Mouse (Mus musculus): ENCODE measurements around the gene Gatad2a. TPM values are rescaled to one million over a fixed set of nuclear protein-coding genes. Genes with fewer than 3 reads are reported as not detected.
"Not testable (repeated sequence)": the region's sequence is repeated elsewhere in the genome, so short reads cannot be mapped to it uniquely, and the experiment has no call there.

Gene Gatad2a
- polyA plus RNA-seq, 1 experiment: 36.5 TPM

- Histone ChIP-seq H3K27ac (ENCODE audit: insufficient read depth, low read depth, low read length) (0 out of 2 replicates have a peak overlapping the region, but pooled peaks have one; percentile 21), H3K4me3 (ENCODE audit: insufficient read depth, low read length) (no peak overlapping the region), H3K4me1 (ENCODE audit: control insufficient read depth, insufficient read depth, low read length) (peaks cover 10% of the 10 kb centered on the region)
- TF ChIP-seq POLR2A (IDR thresholded peaks at IDR 0.05; ENCODE audit: borderline replicate concordance, low read depth, low read length) (no peak), CTCF (IDR thresholded peaks at IDR 0.05; ENCODE audit: low read depth, low read length) (no peak)
Observed at GRCm38 (mm10) chr8:70012763-70013162, 16.6 kb upstream of the Gatad2a start.

DNA sequence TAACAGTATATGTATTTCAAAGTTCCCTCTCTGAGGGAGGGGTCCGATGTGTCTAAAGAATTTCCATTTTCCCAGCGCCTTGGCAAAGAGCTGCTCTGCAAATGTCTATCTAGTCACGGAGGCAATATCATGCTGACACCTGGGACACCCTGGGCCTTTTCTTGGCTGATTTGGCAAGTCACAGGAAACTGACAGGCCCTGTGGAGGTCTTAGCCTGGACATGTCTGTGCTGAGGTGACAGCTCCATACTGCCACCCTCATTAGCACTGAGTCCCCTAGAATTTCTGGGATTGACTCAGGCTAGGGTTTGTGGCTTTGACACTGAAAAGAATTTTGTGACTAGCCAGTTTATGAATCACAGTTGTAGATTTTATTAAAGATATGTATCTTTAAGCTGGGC, 16.2 kb upstream of the Gatad2a start:
- Histone ChIP-seq H3K4me3 (ENCODE audit: insufficient read depth, low read length) (no peak overlapping the region), H3K4me1 (ENCODE audit: control insufficient read depth, insufficient read depth, low read length) (peaks cover 10% of the 10 kb centered on the region), H3K27ac (ENCODE audit: insufficient read depth, low read depth, low read length) (0 out of 2 replicates have a peak overlapping the region, but pooled peaks have one; percentile 21)
- TF ChIP-seq POLR2A (IDR thresholded peaks at IDR 0.05; ENCODE audit: borderline replicate concordance, low read depth, low read length): no peak
- TF ChIP-seq CTCF (IDR thresholded peaks at IDR 0.05; ENCODE audit: low read depth, low read length): no peak

DNA sequence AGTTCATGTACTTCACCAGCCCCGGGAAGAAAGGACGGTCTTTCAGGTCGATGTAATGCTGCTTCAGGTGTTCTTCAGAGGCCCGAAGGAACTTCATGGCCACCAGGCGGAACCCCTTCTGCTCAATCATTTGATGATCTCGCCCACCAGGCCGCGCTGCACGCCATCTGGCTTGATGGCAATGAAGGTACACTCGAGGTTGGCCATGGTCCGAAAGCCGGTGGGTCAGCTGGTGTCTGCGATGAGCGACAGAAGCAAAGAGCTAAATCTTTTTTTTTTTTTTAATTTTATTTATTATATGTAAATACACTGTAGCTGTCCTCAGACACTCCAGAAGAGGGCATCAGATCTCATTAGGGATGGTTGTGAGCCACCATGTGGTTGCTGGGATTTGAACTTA, 14.6 kb upstream of the Gatad2a start:
- peaks cover 10% of the 10 kb centered on the region for H3K4me1 ChIP-seq (ENCODE audit: control insufficient read depth, insufficient read depth, low read length)
- not testable (repeated sequence) for H3K4me3 ChIP-seq (ENCODE audit: insufficient read depth, low read length); H3K27ac ChIP-seq (ENCODE audit: insufficient read depth, low read depth, low read length)

DNA sequence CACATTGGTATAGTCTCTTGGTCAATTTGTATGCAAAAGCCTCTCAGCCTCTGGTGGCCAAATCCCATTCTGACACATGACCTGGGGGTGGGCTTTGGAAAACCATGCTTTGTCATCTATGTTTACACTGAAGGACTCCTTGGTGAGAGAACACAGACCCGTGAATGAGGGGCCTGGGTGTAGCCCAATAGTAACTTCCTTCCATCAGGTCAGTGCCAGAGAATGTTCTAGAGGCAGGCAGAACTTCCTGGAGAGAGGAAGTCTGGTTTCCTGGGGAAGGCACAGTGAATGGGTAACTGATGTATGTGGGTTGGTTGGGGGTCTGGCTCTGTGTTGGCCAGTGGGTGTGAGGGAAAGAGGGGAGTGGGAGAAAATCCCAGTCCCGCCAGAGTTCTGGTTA, 9.0 kb upstream of the Gatad2a start:
- no peak overlapping the region for H3K4me3 ChIP-seq (ENCODE audit: insufficient read depth, low read length)
- peaks cover 28% of the 10 kb centered on the region for H3K4me1 ChIP-seq (ENCODE audit: control insufficient read depth, insufficient read depth, low read length)
- TF ChIP-seq POLR2A (IDR thresholded peaks at IDR 0.05; ENCODE audit: borderline replicate concordance, low read depth, low read length) (no peak), CTCF (IDR thresholded peaks at IDR 0.05; ENCODE audit: low read depth, low read length) (no peak)
- no peak overlapping the region for H3K27ac ChIP-seq (ENCODE audit: insufficient read depth, low read depth, low read length)

DNA sequence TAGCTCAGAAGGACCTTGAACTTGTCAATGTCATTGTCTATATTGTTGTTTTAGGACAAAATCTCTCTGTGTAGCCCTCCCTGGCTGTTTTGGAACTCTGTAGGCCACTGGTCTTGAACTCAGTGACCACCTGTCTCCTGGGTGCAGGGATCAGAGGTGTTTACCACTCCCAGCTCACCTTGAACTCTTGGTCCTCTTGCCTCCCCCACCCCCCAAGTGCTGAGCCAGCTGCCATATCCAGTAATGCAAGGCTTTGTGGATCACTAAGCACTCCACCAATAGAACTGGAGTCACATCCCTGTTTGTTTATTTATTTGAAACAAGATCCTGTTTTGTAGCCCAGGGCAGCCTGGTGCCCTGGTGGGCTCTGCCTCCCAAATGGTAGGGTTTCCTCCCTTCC, 8.2 kb upstream of the Gatad2a start:
- H3K4me3 ChIP-seq (ENCODE audit: insufficient read depth, low read length): no peak overlapping the region
- H3K4me1 ChIP-seq (ENCODE audit: control insufficient read depth, insufficient read depth, low read length): peaks cover 28% of the 10 kb centered on the region
- no peak for TF ChIP-seq POLR2A (IDR thresholded peaks at IDR 0.05; ENCODE audit: borderline replicate concordance, low read depth, low read length)
- no peak for TF ChIP-seq CTCF (IDR thresholded peaks at IDR 0.05; ENCODE audit: low read depth, low read length)
- no peak overlapping the region for H3K27ac ChIP-seq (ENCODE audit: insufficient read depth, low read depth, low read length)

GRCm38 (mm10) chr8:70003204-70003657, 7.0 kb upstream of the Gatad2a start:
- no peak for TF ChIP-seq CTCF (IDR thresholded peaks at IDR 0.05; ENCODE audit: low read depth, low read length)
- no peak for TF ChIP-seq POLR2A (IDR thresholded peaks at IDR 0.05; ENCODE audit: borderline replicate concordance, low read depth, low read length)
- Histone ChIP-seq H3K4me1 (ENCODE audit: control insufficient read depth, insufficient read depth, low read length) (peaks cover 30% of the 10 kb centered on the region), H3K27ac (ENCODE audit: insufficient read depth, low read depth, low read length) (peak overlapping the region; percentile 47)

DNA sequence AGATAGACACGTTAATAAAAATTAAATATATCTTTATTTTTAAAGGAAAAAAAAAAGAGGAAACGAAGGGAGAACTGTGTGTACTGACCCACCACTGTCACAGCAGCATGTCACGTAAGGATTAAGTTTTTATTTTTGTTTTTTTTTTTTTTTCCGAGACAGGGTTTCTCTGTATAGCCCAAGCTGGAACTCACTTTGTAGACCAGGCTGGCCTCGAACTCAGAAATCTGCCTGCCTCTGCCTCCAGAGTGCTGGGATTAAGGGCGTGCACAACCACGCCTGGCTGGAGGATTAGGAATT, 5.7 kb upstream of the Gatad2a start:
- Histone ChIP-seq H3K27ac (ENCODE audit: insufficient read depth, low read depth, low read length) (peak overlapping the region; percentile 99), H3K4me1 (ENCODE audit: control insufficient read depth, insufficient read depth, low read length) (peaks cover 32% of the 10 kb centered on the region), H3K4me3 (ENCODE audit: insufficient read depth, low read length) (peak overlapping the region; percentile 21; the same call in 1 of the 2 replicates)

More at GRCm38 (mm10) chr8:70003204-70003657, 7.0 kb upstream of the Gatad2a start:
- no peak overlapping the region for H3K4me3 ChIP-seq (ENCODE audit: insufficient read depth, low read length)

- no peak for TF ChIP-seq CTCF (IDR thresholded peaks at IDR 0.05; ENCODE audit: low read depth, low read length)
- no peak for TF ChIP-seq POLR2A (IDR thresholded peaks at IDR 0.05; ENCODE audit: borderline replicate concordance, low read depth, low read length)
- Histone ChIP-seq H3K4me1 (ENCODE audit: control insufficient read depth, insufficient read depth, low read length) (peaks cover 32% of the 10 kb centered on the region), H3K27ac (ENCODE audit: insufficient read depth, low read depth, low read length) (peak overlapping the region; percentile 99), H3K4me3 (ENCODE audit: insufficient read depth, low read length) (peak overlapping the region; percentile 58)
Observed at GRCm38 (mm10) chr8:70001176-70001891, 5.2 kb upstream of the Gatad2a start.

DNA sequence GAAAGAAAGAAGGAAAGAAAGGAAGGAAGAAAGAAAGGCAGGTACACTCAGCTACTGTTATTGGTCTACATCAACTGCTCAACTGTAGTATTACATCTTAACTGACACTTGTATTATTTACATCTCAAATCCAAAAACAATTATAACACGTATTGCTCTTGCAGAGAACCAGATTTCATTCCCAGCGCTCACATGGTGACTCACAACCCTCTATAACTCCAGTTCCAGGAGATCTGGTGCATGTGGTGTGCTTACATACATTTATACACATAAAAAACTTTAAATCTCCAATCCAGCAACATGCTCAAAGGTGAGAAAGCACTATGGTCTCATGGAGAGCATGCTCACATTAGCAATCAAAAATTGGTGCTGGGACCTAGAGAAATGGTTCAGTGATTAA, 4.0 kb upstream of the Gatad2a start:
- no peak overlapping the region for H3K4me3 ChIP-seq (ENCODE audit: insufficient read depth, low read length)
- TF ChIP-seq POLR2A (IDR thresholded peaks at IDR 0.05; ENCODE audit: borderline replicate concordance, low read depth, low read length) (no peak), CTCF (IDR thresholded peaks at IDR 0.05; ENCODE audit: low read depth, low read length) (no peak)
- H3K27ac ChIP-seq (ENCODE audit: insufficient read depth, low read depth, low read length): 0 out of 2 replicates have a peak overlapping the region, but pooled peaks have one; percentile 1
- H3K4me1 ChIP-seq (ENCODE audit: control insufficient read depth, insufficient read depth, low read length): peaks cover 29% of the 10 kb centered on the region

DNA sequence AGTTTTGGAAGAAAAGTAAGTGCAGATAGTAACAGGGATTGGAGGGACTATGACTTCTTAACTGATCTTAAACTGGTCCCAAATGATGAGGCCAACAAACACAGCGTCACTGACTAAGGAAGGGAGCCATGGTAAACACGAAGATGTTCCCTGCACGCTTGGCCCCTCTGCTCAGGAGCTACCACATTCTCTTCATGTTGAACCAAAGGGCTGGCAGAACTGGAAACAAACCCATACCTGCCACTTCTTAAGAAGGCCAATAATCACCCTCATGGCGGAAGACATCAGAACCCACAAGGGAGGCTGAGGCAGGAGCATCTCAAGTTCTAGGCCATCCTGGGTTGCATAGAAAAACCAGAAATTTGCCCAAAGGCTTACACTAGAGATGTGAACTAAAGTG, 3.1 kb upstream of the Gatad2a start:
- Histone ChIP-seq H3K27ac (ENCODE audit: insufficient read depth, low read depth, low read length) (no peak overlapping the region), H3K4me3 (ENCODE audit: insufficient read depth, low read length) (no peak overlapping the region), H3K4me1 (ENCODE audit: control insufficient read depth, insufficient read depth, low read length) (peaks cover 28% of the 10 kb centered on the region)
- TF ChIP-seq CTCF (IDR thresholded peaks at IDR 0.05; ENCODE audit: low read depth, low read length) (no peak), POLR2A (IDR thresholded peaks at IDR 0.05; ENCODE audit: borderline replicate concordance, low read depth, low read length) (no peak)

DNA sequence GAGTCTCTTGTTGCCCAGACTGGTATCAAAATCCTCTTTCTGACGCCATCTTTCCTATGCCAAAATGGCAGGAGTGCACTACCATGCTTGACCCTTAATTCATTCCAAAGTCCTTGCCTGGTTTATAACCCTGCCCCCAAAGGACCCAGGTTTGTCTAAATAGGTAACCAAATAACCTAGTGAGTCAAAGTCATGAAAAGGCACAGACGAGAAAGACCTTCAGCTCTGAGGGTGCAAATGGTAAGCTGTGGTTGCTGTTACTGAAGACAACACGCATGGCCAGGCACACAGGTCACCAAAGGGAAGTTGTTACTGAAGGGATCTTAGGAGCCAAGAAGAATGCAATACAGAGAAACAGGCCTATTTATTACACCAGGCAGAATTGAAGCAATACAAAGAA, 2.5 kb upstream of the Gatad2a start:
- no peak overlapping the region for H3K4me3 ChIP-seq (ENCODE audit: insufficient read depth, low read length)
- H3K4me1 ChIP-seq (ENCODE audit: control insufficient read depth, insufficient read depth, low read length): peaks cover 30% of the 10 kb centered on the region
- no peak overlapping the region for H3K27ac ChIP-seq (ENCODE audit: insufficient read depth, low read depth, low read length)
- TF ChIP-seq CTCF (IDR thresholded peaks at IDR 0.05; ENCODE audit: low read depth, low read length): no peak
- no peak for TF ChIP-seq POLR2A (IDR thresholded peaks at IDR 0.05; ENCODE audit: borderline replicate concordance, low read depth, low read length)
